ENCODE assay signal across 8 mouse cellular contexts in the genomic region with DNA sequence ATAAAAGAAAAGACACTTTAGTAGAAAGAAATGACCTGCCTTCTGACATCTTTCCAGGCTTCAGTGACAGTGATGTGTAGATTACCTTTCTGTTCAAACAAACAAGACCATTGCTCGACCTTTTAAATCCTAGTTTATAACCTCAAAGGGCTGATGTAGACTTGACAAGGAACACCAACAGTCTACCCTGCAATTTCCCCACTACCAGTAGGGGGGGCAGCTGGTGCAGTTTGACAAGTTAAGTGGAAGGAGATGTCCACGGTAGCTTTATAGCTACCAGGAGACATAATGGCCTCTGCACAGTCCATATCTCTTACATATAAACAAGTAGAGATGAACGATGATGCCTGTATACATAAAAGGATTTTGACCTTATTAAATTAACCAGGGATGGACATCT.
A peak's percentile ranks its signal among the peaks of the same experiment; 100 is the strongest.
DNase-seq lines count a peak whose midpoint lies in the region; ATAC-seq lines count a peak whose summit lies in the region.

No protein-coding gene starts in this region.

- ATAC-seq in kidney, embryonic 14.5 days (ENCODE audit: low FRiP score, low TSS enrichment): no peak

- no peak overlapping the region for H3K27ac ChIP-seq in kidney, embryonic 14.5 days (ENCODE audit: low read depth, low read length)

- H3K36me3 ChIP-seq in kidney, embryonic 14.5 days (ENCODE audit: control insufficient read depth, insufficient read depth, low read length): no peaks in the 10 kb centered on the region

- H3K27me3 ChIP-seq in kidney, embryonic 14.5 days (ENCODE audit: control insufficient read depth, insufficient read depth, low read length): no peaks in the 10 kb centered on the region

- DNase-seq in kidney, adult 11 months: peak; percentile 12
- DNase-seq in Muller cell, postnatal 12 days (ENCODE audit: inconsistent ontology term): peak; percentile 34
- peak; percentile 84 for DNase-seq in cerebellum, adult 9-10 months
- peak; percentile 66 for DNase-seq in gastrocnemius, postnatal 10 days
- peak; percentile 37 for DNase-seq in layer of hippocampus, adult 9-10 months (ENCODE audit: low spot score)
- peak; percentile 87 for DNase-seq in lung, postnatal 36 days
- peak; percentile 11 for DNase-seq in urinary bladder, postnatal 10 days (ENCODE audit: low spot score)

- H3K4me2 ChIP-seq in kidney, embryonic 14.5 days (replicated peaks; ENCODE audit: low read depth, low read length): no peak overlapping the region

- no peaks in the 10 kb centered on the region for H3K9me3 ChIP-seq in kidney, embryonic 14.5 days (ENCODE audit: control insufficient read depth, low read length)

- 42% methylated on average over 3 of the region's 3 CpGs for WGBS in kidney, embryonic 14.5 days

- H3K9ac ChIP-seq in kidney, embryonic 14.5 days (ENCODE audit: low read depth, low read length): no peak overlapping the region

- H3K4me1 ChIP-seq in kidney, embryonic 14.5 days (ENCODE audit: control insufficient read depth, insufficient read depth, low read length): no peaks in the 10 kb centered on the region

- no peak overlapping the region for H3K4me3 ChIP-seq in kidney, embryonic 14.5 days (ENCODE audit: low read length)

Comparison
In these comparisons a context has a peak if more than half of its experiments do, and no peak if none do; other contexts are left out.
1. DNase-seq: peak in every context shown above with its lines; median percentile 87 in lung, postnatal 36 days; 84 in cerebellum, adult 9-10 months; 66 in gastrocnemius, postnatal 10 days; 37 in layer of hippocampus, adult 9-10 months; 34 in Muller cell, postnatal 12 days; 12 in kidney, adult 11 months; 11 in urinary bladder, postnatal 10 days.